Mouse (Mus musculus) left cerebral cortex, postnatal 10 days (tissue): ENCODE data around the gene Mau2. TPM values are rescaled to one million over a fixed set of nuclear protein-coding genes. Genes with fewer than 3 reads are reported as not detected.
"Not testable (repeated sequence)": the region's sequence is repeated elsewhere in the genome, so short reads cannot be mapped to it uniquely, and the experiment has no call there.

Experiments
- DNase-seq, 2 experiments: peaks; one replicate each; pipeline ENCODE4 v3.0.0; 2021 to 2022; ENCODE audit warnings: low spot score in 2 of 2, mixed read lengths in 1 of 2; ENCODE audit errors: extremely low spot score in 1 of 2
- intact Hi-C: fragments of 180-260 bp; cut with DNase I; formaldehyde crosslinking; loops from one replicate; pipeline ENCODE4 v1.15.1; 2025
- total RNA-seq, 2 experiments: library from RNA; stranded (reverse); gene quantifications; 2 replicates each; pipeline ENCODE4 v1.2.3; 2021

Mau2 gene
- total RNA-seq, 2 experiments from 2014 or later, result 81.6 to 82.9 TPM

DNA sequence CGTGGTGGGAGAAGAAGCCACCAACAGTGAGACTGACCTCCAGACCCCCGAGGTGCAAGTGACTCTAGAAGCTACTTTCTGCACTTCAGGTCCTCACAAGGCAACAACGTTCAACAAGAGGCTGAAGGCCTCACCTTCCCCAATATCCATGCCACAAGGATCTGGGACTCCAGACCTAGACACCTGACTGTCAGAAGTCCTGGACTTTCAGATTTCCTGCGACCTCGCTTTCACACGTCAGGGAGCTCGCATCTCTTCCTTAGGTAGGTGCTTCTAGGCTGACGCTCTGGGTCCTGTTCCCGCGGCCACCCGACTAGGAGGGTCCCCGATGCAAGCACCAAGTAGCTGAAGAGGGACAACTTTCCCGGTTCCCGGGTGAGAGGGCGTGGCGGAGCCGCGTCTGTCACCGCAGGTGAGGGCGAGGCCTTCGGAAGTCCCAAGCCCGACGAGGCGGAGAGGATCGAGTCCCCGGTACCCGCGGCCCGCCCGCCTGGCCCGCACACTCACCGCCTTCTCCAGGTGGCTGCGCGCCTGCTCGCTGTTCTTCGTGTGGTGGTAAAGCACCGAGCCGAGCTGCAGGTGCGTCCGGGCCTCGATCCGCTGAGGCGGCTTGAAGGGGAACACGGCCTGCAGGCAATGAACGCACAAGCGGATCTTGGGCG, 518 bp downstream of the Mau2 start:
- intact Hi-C loops, result no loop called here
- DNase-seq, result peak in 1 of 2 experiments; percentile 53

GRCm38 (mm10) chr8:70037994-70038393, 4.5 kb downstream of the Mau2 start:
- intact Hi-C loops, result no loop called here

DNA sequence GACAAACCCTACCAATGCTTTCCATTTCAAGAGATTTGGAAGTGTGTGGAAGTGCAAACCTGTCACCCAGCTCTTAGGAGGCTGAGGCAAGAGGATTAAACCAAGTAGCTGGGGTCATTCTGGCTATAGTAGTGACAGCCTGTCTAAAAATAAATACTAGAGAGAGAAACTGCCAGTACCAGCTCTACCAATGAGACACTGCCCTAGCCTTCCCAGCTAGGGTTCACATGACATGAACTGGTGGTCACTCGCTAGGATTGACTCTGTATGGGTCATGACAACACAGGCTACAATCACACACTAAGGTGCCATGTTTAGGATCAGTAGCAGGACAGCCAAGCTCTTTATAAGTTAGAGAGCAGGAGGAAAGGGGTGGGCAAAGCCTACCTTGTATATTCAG, 12.3 kb downstream of the Mau2 start:
- intact Hi-C loops, result no loop called here

More at GRCm38 (mm10) chr8:70037994-70038393, 4.5 kb downstream of the Mau2 start:
- DNase-seq, result no peak

GRCm38 (mm10) chr8:70026151-70026550, 16.4 kb downstream of the Mau2 start:
- DNase-seq, result no peak
- intact Hi-C loops, result no loop called here

More for the DNA sequence above, 12.3 kb downstream of the Mau2 start:
- no peak for DNase-seq

- intact Hi-C loops, result no loop called here
- DNase-seq, result no peak
These were observed 18.9 kb downstream of the Mau2 start for GRCm38 (mm10) chr8:70023596-70023995.

- intact Hi-C loops, result no loop called here
- DNase-seq, result no peak
These were observed 27.5 kb downstream of the Mau2 start for GRCm38 (mm10) chr8:70015017-70015416.

DNA sequence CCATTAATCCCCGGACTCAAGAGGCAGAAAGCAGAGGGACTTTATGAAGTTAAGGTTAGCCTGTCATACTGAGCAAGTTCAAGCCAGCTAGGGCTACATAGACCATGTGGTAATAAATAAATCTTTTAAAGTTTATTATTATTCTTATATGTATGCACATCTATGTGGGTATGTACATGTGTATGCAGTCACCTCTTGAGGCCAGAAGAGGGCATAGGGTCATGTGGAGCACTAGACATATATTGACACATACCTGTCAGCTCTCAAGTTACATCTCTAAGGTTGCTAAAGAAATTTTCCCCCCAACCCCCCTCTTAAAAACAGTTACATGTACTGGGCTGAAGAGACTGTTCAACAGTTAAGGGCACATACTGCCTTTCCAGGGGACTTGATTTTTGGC, 29.8 kb downstream of the Mau2 start:
- intact Hi-C loops, result no loop called here
- DNase-seq, result no peak

DNA sequence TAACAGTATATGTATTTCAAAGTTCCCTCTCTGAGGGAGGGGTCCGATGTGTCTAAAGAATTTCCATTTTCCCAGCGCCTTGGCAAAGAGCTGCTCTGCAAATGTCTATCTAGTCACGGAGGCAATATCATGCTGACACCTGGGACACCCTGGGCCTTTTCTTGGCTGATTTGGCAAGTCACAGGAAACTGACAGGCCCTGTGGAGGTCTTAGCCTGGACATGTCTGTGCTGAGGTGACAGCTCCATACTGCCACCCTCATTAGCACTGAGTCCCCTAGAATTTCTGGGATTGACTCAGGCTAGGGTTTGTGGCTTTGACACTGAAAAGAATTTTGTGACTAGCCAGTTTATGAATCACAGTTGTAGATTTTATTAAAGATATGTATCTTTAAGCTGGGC, 30.2 kb downstream of the Mau2 start:
- no peak for DNase-seq
- intact Hi-C loops, result no loop called here

- intact Hi-C loops, result not testable (repeated sequence)
These were observed 31.7 kb downstream of the Mau2 start for GRCm38 (mm10) chr8:70010796-70011195.

GRCm38 (mm10) chr8:70005178-70005577, 37.4 kb downstream of the Mau2 start:
- no peak for DNase-seq
- intact Hi-C loops, result no loop called here

More at GRCm38 (mm10) chr8:70010796-70011195, 31.7 kb downstream of the Mau2 start:
- not testable (repeated sequence) for DNase-seq

- intact Hi-C loops, result loop anchor here (5.0 kb wide), 1 partner anchor 87 kb away; no protein-coding TSS in a partner anchor
- no peak for DNase-seq
These were observed 38.2 kb downstream of the Mau2 start for GRCm38 (mm10) chr8:70004345-70004744.

DNA sequence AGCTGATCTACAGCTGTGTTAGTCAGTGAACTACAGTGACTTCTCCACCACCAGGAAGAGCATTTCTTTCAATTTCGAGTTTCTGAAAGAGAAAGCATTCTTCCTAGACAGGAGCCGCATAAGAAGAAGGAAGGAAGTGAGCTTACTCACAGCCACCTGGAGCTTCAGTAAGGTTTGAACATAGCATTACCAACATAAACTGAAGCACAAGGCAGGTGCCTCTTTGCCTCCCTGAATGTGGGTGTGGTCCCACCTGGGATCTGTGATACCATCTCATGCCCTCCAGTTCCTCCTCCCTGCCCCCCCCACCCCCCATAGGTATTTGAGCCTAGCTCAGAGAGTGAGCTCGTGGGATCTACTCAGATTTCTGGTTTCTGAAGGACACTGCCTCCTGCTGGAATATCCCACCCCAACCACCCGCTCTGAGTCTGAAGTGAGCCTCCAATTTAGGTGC, 39.3 kb downstream of the Mau2 start:
- intact Hi-C loops, result loop anchor here (5.0 kb wide), 1 partner anchor 86 kb away; no protein-coding TSS in a partner anchor
- no peak for DNase-seq

- not testable (repeated sequence) for DNase-seq
- intact Hi-C loops, result loop anchor here (5.0 kb wide), 1 partner anchor 85 kb away; no protein-coding TSS in a partner anchor
These were observed 40.7 kb downstream of the Mau2 start for GRCm38 (mm10) chr8:70001892-70002191.

DNA sequence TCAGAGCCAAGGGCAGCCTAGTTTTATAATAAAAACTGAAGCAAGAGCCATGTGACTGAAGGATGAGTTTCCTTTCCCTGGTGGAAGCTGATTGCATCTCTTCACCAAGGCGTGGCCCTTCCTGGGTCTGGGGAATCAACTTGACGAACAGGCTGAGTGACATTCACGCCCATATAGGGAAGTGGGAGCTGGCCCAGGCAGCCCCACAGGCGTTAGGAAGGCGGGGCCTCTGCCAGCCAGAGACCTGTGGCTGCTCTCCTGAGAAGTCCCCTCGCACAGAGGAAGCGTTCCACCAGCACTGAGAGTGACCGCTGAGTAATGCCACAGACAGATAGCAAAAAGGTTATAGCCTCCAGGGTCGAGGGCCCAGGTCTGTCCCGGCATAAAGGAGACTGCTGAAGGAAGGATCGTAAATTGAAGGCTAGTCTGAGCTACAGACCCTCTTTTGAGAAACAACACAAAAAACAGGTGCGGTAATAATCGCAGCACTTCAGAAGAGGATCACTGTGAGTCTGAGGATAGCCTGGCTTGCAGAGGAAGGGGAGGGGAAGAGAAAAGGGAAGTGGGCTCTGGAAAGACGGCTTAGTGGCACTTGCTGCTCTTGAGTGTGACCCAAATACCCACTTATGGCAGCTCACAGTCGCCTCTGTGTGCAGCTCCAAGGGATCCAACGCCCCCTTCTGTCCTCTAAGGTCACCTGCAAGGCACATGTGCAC, 41.2 kb downstream of the Mau2 start:
- DNase-seq, result peak in 1 of 2 experiments; percentile 54
- intact Hi-C loops, result loop anchor here (5.0 kb wide), 1 partner anchor 84 kb away; no protein-coding TSS in a partner anchor

DNA sequence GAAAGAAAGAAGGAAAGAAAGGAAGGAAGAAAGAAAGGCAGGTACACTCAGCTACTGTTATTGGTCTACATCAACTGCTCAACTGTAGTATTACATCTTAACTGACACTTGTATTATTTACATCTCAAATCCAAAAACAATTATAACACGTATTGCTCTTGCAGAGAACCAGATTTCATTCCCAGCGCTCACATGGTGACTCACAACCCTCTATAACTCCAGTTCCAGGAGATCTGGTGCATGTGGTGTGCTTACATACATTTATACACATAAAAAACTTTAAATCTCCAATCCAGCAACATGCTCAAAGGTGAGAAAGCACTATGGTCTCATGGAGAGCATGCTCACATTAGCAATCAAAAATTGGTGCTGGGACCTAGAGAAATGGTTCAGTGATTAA, 42.3 kb downstream of the Mau2 start:
- no peak for DNase-seq
- intact Hi-C loops, result loop anchor here (5.0 kb wide), 1 partner anchor 83 kb away; no protein-coding TSS in a partner anchor

DNA sequence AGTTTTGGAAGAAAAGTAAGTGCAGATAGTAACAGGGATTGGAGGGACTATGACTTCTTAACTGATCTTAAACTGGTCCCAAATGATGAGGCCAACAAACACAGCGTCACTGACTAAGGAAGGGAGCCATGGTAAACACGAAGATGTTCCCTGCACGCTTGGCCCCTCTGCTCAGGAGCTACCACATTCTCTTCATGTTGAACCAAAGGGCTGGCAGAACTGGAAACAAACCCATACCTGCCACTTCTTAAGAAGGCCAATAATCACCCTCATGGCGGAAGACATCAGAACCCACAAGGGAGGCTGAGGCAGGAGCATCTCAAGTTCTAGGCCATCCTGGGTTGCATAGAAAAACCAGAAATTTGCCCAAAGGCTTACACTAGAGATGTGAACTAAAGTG, 43.3 kb downstream of the Mau2 start:
- intact Hi-C loops, result no loop called here
- DNase-seq, result no peak

DNA sequence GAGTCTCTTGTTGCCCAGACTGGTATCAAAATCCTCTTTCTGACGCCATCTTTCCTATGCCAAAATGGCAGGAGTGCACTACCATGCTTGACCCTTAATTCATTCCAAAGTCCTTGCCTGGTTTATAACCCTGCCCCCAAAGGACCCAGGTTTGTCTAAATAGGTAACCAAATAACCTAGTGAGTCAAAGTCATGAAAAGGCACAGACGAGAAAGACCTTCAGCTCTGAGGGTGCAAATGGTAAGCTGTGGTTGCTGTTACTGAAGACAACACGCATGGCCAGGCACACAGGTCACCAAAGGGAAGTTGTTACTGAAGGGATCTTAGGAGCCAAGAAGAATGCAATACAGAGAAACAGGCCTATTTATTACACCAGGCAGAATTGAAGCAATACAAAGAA, 43.8 kb downstream of the Mau2 start:
- no peak for DNase-seq
- intact Hi-C loops, result no loop called here

GRCm38 (mm10) chr8:69996589-69997285, 45.8 kb downstream of the Mau2 start:
- DNase-seq, result no peak
- intact Hi-C loops, result no loop called here

DNA sequence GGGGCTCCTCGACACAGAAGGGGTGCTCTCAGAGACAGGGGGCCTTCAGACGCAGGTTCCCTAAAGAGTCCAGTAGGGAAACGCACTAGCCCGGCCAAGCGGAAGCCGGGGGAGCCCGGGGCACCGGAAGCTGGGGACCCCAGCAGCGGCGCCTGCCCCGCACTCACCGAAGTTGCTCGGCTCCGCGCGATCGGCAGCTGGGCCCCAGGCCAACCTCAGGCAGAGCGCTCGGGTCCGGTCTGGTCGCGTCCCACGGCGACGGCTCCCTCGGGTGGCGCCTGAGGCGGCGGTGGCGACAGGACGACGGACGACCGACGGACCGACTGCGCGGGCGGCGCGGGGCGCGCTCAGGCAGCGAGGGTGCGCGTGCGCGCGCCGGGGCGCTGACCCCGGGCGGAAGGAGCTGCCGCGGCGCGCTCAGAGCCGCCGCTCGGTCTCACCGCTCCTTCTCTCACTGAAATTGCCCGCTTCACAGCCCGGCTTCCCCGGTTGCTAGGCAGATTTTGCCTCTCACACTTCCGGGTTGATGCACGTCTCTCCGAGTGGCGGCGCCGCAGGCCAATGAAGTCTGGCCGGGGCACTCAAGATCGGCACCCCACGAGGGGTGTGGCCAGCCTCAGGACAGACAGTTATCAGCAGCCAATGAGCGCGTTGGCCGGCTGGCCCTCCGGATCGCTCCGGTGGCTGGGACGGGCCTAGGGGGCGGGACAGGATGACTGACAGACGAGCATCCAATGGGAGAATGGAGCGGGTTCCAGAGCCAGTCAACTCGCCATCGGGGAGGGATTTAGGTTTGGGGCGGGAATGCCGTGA, 46.6 kb downstream of the Mau2 start, which contains the start of gene Gatad2a:
Gene Gatad2a (minus strand): TSS at position 609 of the 813 bp plus-strand sequence.
- DNase-seq, result peak; percentile 100
- intact Hi-C loops, result no loop called here
